ENCODE assay signal across 8 mouse cellular contexts in genomic region chr17:35516652-35517500, GRCm38 (mm10). TPM values are rescaled to one million over a fixed set of nuclear protein-coding genes. Genes with fewer than 3 reads are reported as not detected.
A peak's percentile ranks its signal among the peaks of the same experiment; 100 is the strongest.
DNase-seq lines count a peak whose midpoint lies in the region; ATAC-seq and TF ChIP-seq lines count a peak whose summit lies in the region.

TSS of gene Tcf19 (minus strand) at chr17:35516824.
TSS of gene Cchcr1 (plus strand) at chr17:35517100.

- H3K27me3 ChIP-seq in C2C12 (ENCODE audit: control insufficient read depth, insufficient read depth, insufficient read length) (no peaks in the 10 kb centered on the region), myocyte (ENCODE audit: control insufficient read depth, insufficient read depth, insufficient read length) (no peaks in the 10 kb centered on the region)
- H3K27me3 ChIP-seq in erythroblast, embryonic 14.5 days (ENCODE audit: control insufficient read depth), result no peaks in the 10 kb centered on the region
- no peaks in the 10 kb centered on the region for H3K27me3 ChIP-seq in heart, embryonic 11.5 days (ENCODE audit: control insufficient read depth, insufficient read depth, low read length)
- H3K27me3 ChIP-seq in kidney, embryonic 16.5 days (ENCODE audit: insufficient read depth, low read length), result no peaks in the 10 kb centered on the region
- no peaks in the 10 kb centered on the region for H3K27me3 ChIP-seq in liver, adult 2 months (ENCODE audit: control insufficient read depth, insufficient read depth, low read length)
- H3K27me3 ChIP-seq in splenic B cell, adult 2 months (ENCODE audit: control insufficient read depth, insufficient read depth, low read length, poor library complexity, severe bottlenecking), result no peaks in the 10 kb centered on the region

- H3K27ac ChIP-seq in heart, embryonic 11.5 days (ENCODE audit: low read depth, low read length), result peak within 1 kb of the TSS; percentile 41; the same call in 1 of the 2 replicates
- H3K27ac ChIP-seq in kidney, embryonic 16.5 days (ENCODE audit: low read length), result peak within 1 kb of the TSS; percentile 34
- no peak within 1 kb of the TSS for H3K27ac ChIP-seq in liver, adult 2 months (replicated peaks; ENCODE audit: insufficient read depth, low read depth, low read length)

- H3K36me3 ChIP-seq in C2C12 (ENCODE audit: control insufficient read depth, insufficient read depth), result peaks cover 20% of the 10 kb centered on the region
- peaks cover 72% of the 10 kb centered on the region for H3K36me3 ChIP-seq in erythroblast, embryonic 14.5 days (ENCODE audit: control insufficient read depth)
- H3K36me3 ChIP-seq in heart, embryonic 11.5 days (ENCODE audit: control insufficient read depth, insufficient read depth, low read length), result no peaks in the 10 kb centered on the region; the same call in 1 of the 2 replicates
- peaks cover 10% of the 10 kb centered on the region for H3K36me3 ChIP-seq in kidney, embryonic 16.5 days (ENCODE audit: insufficient read depth, low read length)
- H3K36me3 ChIP-seq in liver, adult 2 months (ENCODE audit: control insufficient read depth, insufficient read depth, low read length), result no peaks in the 10 kb centered on the region
- H3K36me3 ChIP-seq in myocyte (ENCODE audit: control insufficient read depth, insufficient read depth), result peaks cover 5% of the 10 kb centered on the region
- H3K36me3 ChIP-seq in splenic B cell, adult 2 months (ENCODE audit: control insufficient read depth, insufficient read depth, low read length, poor library complexity, severe bottlenecking), result no peaks in the 10 kb centered on the region

- DNase-seq in brain, embryonic 14.5 days (ENCODE audit: low read depth), result peak; percentile 99
- peak; percentile 92 for DNase-seq in liver, adult 2 months (ENCODE audit: extremely low read depth, low read depth, low spot score)
- DNase-seq in splenic B cell, adult 2 months (ENCODE audit: low read depth, low spot score), result peak; percentile 90

- peak within 1 kb of the TSS; percentile 76 for H3K4me3 ChIP-seq in C2C12 (ENCODE audit: insufficient read depth, poor library complexity, severe bottlenecking)
- H3K4me3 ChIP-seq in erythroblast, embryonic 14.5 days (replicated peaks), result peak within 1 kb of the TSS; percentile 68
- H3K4me3 ChIP-seq in heart, embryonic 11.5 days (ENCODE audit: low read depth, low read length), result peak within 1 kb of the TSS; percentile 70
- H3K4me3 ChIP-seq in kidney, embryonic 16.5 days (ENCODE audit: low read length), result peak within 1 kb of the TSS; percentile 68
- peak within 1 kb of the TSS; percentile 74 for H3K4me3 ChIP-seq in liver, adult 2 months (ENCODE audit: insufficient read depth, low read depth, low read length)
- H3K4me3 ChIP-seq in myocyte, result peak within 1 kb of the TSS; percentile 73

- TF ChIP-seq POLR2A in brain, embryonic 14.5 days (IDR thresholded peaks at IDR 0.05; ENCODE audit: borderline replicate concordance, extremely low read depth, insufficient read depth, insufficient read length, poor library complexity, severe bottlenecking), result no peak
- TF ChIP-seq POLR2A in liver, adult 2 months (IDR thresholded peaks at IDR 0.05; ENCODE audit: extremely low read depth, insufficient read depth, low read length), result no peak
- peak; percentile 35 for TF ChIP-seq POLR2A in myocyte (IDR thresholded peaks at IDR 0.05; ENCODE audit: insufficient read length, low read depth)

- H3K79me2 ChIP-seq in C2C12 (ENCODE audit: control insufficient read depth, insufficient read depth) (peaks cover 33% of the 10 kb centered on the region), myocyte (ENCODE audit: control insufficient read depth, insufficient read depth) (peaks cover 4% of the 10 kb centered on the region)
- H3K79me2 ChIP-seq in liver, adult 2 months (ENCODE audit: control insufficient read depth, insufficient read depth, low read length), result no peaks in the 10 kb centered on the region

- peak within 1 kb of the TSS; percentile 74 for H3K9ac ChIP-seq in heart, embryonic 11.5 days (ENCODE audit: low read depth, low read length)
- peak within 1 kb of the TSS; percentile 75 for H3K9ac ChIP-seq in kidney, embryonic 16.5 days (replicated peaks; ENCODE audit: low read length)
- peak within 1 kb of the TSS; percentile 51 for H3K9ac ChIP-seq in liver, adult 2 months (ENCODE audit: low read depth, low read length)

- peaks cover 50% of the 10 kb centered on the region for H3K4me1 ChIP-seq in erythroblast, embryonic 14.5 days (ENCODE audit: control insufficient read depth)
- peaks cover 18% of the 10 kb centered on the region for H3K4me1 ChIP-seq in heart, embryonic 11.5 days (ENCODE audit: control insufficient read depth, insufficient read depth, low read length)
- peaks cover 30% of the 10 kb centered on the region for H3K4me1 ChIP-seq in kidney, embryonic 16.5 days (ENCODE audit: insufficient read depth, low read length)
- peaks cover 4% of the 10 kb centered on the region for H3K4me1 ChIP-seq in liver, adult 2 months (ENCODE audit: control insufficient read depth, insufficient read depth, low read length)

- TF ChIP-seq CTCF in C2C12 (IDR thresholded peaks at IDR 0.05; ENCODE audit: control insufficient read depth, insufficient read depth, insufficient read length), result no peak
- TF ChIP-seq CTCF in brain, embryonic 14.5 days (IDR thresholded peaks at IDR 0.05; ENCODE audit: borderline replicate concordance, extremely low read depth, insufficient read depth, insufficient read length), result peak; percentile 4; the same call in 1 of the 2 replicates
- TF ChIP-seq CTCF in liver, adult 2 months (IDR thresholded peaks at IDR 0.05; ENCODE audit: low read depth, low read length), result no peak

- H3ac ChIP-seq in C2C12 (ENCODE audit: control insufficient read depth, insufficient read length, low read depth), result peak within 1 kb of the TSS; percentile 66
- peak within 1 kb of the TSS; percentile 55 for H3ac ChIP-seq in myocyte (ENCODE audit: control insufficient read depth, insufficient read length)

- WGBS in heart, embryonic 11.5 days (ENCODE audit: insufficient replicate concordance), result under 1% methylated on average over 67 of the region's 67 CpGs
- under 1% methylated on average over 66 of the region's 67 CpGs for WGBS in kidney, embryonic 16.5 days
- under 1% methylated on average over 66 of the region's 67 CpGs for WGBS in liver, adult 2 months

- peaks cover 12% of the 10 kb centered on the region for H3K79me3 ChIP-seq in C2C12 (ENCODE audit: low read depth)

- no peaks in the 10 kb centered on the region for H3K9me3 ChIP-seq in erythroblast, embryonic 14.5 days (ENCODE audit: control insufficient read depth, low read length)
- H3K9me3 ChIP-seq in heart, embryonic 11.5 days (replicated peaks; ENCODE audit: control insufficient read depth, low read length), result no peaks in the 10 kb centered on the region
- no peaks in the 10 kb centered on the region for H3K9me3 ChIP-seq in kidney, embryonic 16.5 days (ENCODE audit: low read length)

- peak; percentile 91 for ATAC-seq in heart, embryonic 11.5 days (replicated peaks; ENCODE audit: insufficient number of reproducible peaks, low FRiP score, low TSS enrichment)
- peak; percentile 96 for ATAC-seq in kidney, embryonic 16.5 days (ENCODE audit: low FRiP score, low TSS enrichment)

- peak within 1 kb of the TSS; percentile 90 for H3K4me2 ChIP-seq in heart, embryonic 11.5 days
- H3K4me2 ChIP-seq in kidney, embryonic 16.5 days (replicated peaks; ENCODE audit: low read depth, low read length), result peak within 1 kb of the TSS; percentile 81
- H3K4me2 ChIP-seq in myocyte (ENCODE audit: low read depth), result peak within 1 kb of the TSS; percentile 81

TF ChIP-seq in C2C12, 6 proteins besides CTCF, POLR2A, EP300 and RAD21:
- TF ChIP-seq MAX (IDR thresholded peaks at IDR 0.05) (no peak), MYOD1 (IDR thresholded peaks at IDR 0.05; ENCODE audit: control insufficient read depth, insufficient read length, low read depth) (no peak), CEBPB (IDR thresholded peaks at IDR 0.05; ENCODE audit: low read depth) (no peak), MYOG (IDR thresholded peaks at IDR 0.05; ENCODE audit: control insufficient read depth, extremely low read depth, insufficient read length) (no peak), FOSL1 (IDR thresholded peaks at IDR 0.05; ENCODE audit: insufficient read depth, low read length, poor library complexity, severe bottlenecking) (no peak), USF1 (IDR thresholded peaks at IDR 0.05; ENCODE audit: low read depth) (no peak)

TF ChIP-seq in myocyte, 11 proteins besides CTCF, POLR2A, EP300 and RAD21:
- TF ChIP-seq SRF (IDR thresholded peaks at IDR 0.05; ENCODE audit: control insufficient read depth, insufficient read length, low read depth) (no peak), E2F4 (IDR thresholded peaks at IDR 0.05; ENCODE audit: insufficient read depth) (peak; percentile 79), CEBPB (IDR thresholded peaks at IDR 0.05; ENCODE audit: insufficient read depth, poor library complexity, severe bottlenecking) (no peak), REST (IDR thresholded peaks at IDR 0.05; ENCODE audit: insufficient read depth, insufficient read length) (no peak)

RNA-seq across cellular contexts. Expression of gene Tcf19, which starts in this region (rescaled TPM):
- polyA plus RNA-seq in C2C12 (2012; fragmentation: generic; extraction: Trizol), result 46.7 TPM
- polyA plus RNA-seq in brain, embryonic 14.5 days (2012; rRNA removed), result 17.4 and 33.8 TPM in 2 replicates
- polyA plus RNA-seq in erythroblast, embryonic 14.5 days (2012), result 29.1 and 33.5 TPM in 2 replicates
- polyA plus RNA-seq in heart, embryonic 11.5 days (2014; fragmentation: Nextera tagmentation; extraction: Ambion mirVana), result 47.6 and 51.1 TPM in 2 replicates
- 72.9 and 77.2 TPM in 2 replicates for polyA plus RNA-seq in kidney, embryonic 16.5 days (2015; fragmentation: Nextera tagmentation; extraction: Ambion mirVana)
- total RNA-seq in liver, adult 2 months (2014; rRNA removed), result 1.9 and 4.0 TPM in 2 replicates
- polyA plus RNA-seq in liver, adult 2 months (2012; rRNA removed), result 2.7 and 3.1 TPM in 2 replicates
- polyA plus RNA-seq in myocyte (2012; fragmentation: generic; extraction: Trizol), result 11.1 TPM

RNA-seq across cellular contexts. Expression of gene Cchcr1, which starts in this region (rescaled TPM):
- polyA plus RNA-seq in C2C12 (2012; fragmentation: generic; extraction: Trizol) (15.9 TPM), myocyte (2012; fragmentation: generic; extraction: Trizol) (8.8 TPM)
- polyA plus RNA-seq in brain, embryonic 14.5 days (2012; rRNA removed), result 11.5 and 18.4 TPM in 2 replicates
- 4.7 and 4.9 TPM in 2 replicates for polyA plus RNA-seq in erythroblast, embryonic 14.5 days (2012)
- polyA plus RNA-seq in heart, embryonic 11.5 days (2014; fragmentation: Nextera tagmentation; extraction: Ambion mirVana), result 10.4 and 12.8 TPM in 2 replicates
- polyA plus RNA-seq in kidney, embryonic 16.5 days (2015; fragmentation: Nextera tagmentation; extraction: Ambion mirVana), result 17.3 and 20.5 TPM in 2 replicates
- 1.4 and 1.9 TPM in 2 replicates for total RNA-seq in liver, adult 2 months (2014; rRNA removed)
- 1.9 and 2.1 TPM in 2 replicates for polyA plus RNA-seq in liver, adult 2 months (2012; rRNA removed)
